Mouse (Mus musculus) thymus, adult 2 months (tissue): ENCODE results near the gene Snrpg.

Experiments used
- CTCF ChIP-seq: fragments of 200-500 bp; IDR thresholded peaks from 2 replicates; pipeline ENCODE4 v1.5.1; 2012; ENCODE audit warnings: mild to moderate bottlenecking, control low read depth, low read length, moderate library complexity, borderline replicate concordance; ENCODE audit not compliant: control insufficient read depth, poor library complexity, insufficient read depth; ENCODE audit errors: extremely low read depth
- POLR2A ChIP-seq: fragments of 200-500 bp; IDR thresholded peaks from 2 replicates; pipeline ENCODE4 v1.6.1; 2012; ENCODE audit warnings: mild to moderate bottlenecking, low read length, control low read depth, moderate library complexity; ENCODE audit not compliant: control insufficient read depth, poor library complexity, insufficient read depth; ENCODE audit errors: extremely low read depth

DNA sequence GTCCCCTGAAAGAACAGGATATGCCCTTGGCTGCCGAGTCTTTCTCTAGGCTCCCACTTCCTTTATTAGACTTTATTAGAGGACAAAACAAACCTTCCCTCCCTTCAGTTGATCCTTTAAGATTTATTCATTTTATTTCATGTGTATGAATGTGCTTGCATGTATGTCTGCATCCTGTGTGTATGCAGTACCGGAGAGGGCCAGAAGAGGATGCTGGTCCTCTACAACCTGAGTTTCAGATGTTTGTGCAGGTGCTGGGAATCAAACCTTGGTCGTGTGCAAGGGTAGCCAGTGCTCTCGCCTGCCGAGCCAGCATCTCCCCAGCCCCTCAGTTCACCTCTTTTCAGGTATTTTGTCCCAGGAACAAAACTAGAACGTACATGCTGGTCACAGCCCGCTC lies 9.7 kb upstream of the Snrpg start:
- TF ChIP-seq CTCF (no peak), POLR2A (no peak)
